Mouse (Mus musculus): ENCODE measurements around the gene Vat1l. TPM values are rescaled to one million over a fixed set of nuclear protein-coding genes. Genes with fewer than 3 reads are reported as not detected.

Vat1l gene
- total and polyA plus RNA-seq, 3 experiments = 2.6 to 22.0 (median 13.0) TPM

DNA sequence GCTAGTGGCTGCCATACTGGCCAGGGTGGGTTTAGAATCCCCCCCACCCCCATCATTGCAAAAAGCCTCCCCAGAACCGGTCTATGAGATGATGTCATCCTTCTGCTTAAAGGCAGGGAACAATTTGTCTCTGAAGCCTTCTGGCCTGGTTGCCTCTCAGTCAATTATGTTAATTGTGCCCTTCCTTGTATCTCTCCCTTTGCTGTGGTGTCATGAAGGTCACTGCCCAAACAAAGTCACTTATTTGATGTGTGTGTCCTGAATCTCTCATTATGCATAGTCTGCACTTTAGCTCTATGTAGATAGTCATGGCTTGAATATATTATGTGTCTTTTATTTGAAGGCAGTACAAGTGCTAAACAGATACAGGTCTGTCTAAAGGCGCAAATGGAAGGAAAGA is 92.8 kb downstream of the Vat1l start:
- DNase-seq = no peak

DNA sequence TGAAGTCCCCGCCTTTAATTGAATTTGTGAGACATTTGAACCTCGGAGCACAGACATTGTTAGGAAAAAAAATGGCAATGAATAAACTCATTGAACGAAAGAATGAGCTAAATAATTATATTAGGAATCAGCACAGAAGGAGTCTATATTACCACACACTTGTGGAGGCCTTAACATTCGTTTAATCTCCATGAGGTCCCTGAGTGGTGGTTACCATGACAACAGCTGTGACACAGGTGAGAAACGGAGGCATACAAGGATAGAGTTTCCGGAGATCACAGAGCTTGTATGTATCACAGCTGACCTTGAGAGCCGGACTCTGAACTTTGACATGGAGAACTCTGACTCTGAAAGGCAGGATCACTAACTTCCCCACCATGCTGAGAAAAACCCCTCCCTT is 94.7 kb downstream of the Vat1l start:
- DNase-seq = no peak

DNA sequence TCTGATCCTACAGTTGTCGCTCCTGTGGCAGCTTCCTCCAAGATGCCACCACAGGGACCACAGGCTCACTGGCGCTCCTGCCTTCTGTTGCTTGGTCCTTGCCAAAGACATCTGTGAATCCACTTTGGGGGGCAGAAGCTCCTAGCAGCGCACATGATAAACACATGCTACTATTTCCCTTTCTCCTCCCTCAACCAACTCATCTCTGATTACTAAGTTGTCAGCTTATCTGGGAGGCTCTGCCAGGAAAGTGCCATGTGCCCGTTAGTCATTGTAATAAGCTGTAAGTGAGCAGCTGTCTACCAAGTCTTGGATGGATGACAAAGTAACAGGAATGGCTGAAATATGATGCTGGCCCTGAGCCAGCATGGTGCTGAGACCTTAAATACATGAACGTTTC is 100.9 kb downstream of the Vat1l start:
- DNase-seq = no peak

GRCm38 (mm10) chr8:114314669-114315325 is 109.4 kb downstream of the Vat1l start:
- DNase-seq = no peak

- no peak for DNase-seq
Observed at GRCm38 (mm10) chr8:114318161-114318560, 112.7 kb downstream of the Vat1l start.

- no peak for DNase-seq
Observed at GRCm38 (mm10) chr8:114322096-114322495, 116.7 kb downstream of the Vat1l start.

DNA sequence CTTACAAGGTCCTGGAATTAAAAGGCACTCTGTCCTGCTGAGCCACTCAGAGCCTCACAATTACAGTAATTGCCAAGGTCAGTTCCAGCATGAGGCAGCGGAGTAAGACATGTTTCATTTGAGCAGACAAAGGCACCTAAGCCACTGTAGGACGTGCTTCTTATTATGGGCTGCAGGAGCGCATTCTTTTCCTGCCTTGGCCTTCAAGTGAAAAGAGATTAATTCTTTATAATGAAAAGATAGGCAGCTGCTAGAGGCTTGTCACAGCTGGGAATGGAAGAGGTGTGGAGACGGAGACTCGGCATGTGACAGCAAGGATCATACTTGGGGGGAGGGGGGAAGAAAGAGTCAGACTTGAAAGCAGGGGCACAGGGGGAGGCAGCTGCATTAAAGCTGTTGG is 126.5 kb downstream of the Vat1l start:
- DNase-seq = no peak

GRCm38 (mm10) chr8:114332949-114333348 is 127.5 kb downstream of the Vat1l start:
- DNase-seq = no peak

GRCm38 (mm10) chr8:114335721-114336120 is 130.3 kb downstream of the Vat1l start:
- DNase-seq = no peak

DNA sequence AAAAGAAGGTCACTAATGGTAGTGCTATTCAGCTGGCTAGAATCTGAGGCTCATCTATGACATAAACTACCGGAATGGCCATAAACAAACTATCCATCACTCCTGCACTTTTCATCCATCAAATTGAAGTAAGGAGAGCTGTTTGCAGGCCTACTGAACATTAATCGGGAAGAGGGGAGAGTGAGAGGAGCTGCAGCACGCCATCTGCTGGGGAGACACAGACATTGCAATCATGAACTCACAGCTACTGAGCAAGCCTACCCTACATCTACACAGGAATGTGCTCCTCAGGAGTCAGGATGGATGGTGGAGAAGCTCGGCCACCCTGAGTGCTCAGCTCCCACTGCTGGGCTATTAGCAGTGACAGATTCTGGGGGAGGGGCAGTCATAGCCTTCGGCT is 136.9 kb downstream of the Vat1l start:
- DNase-seq = no peak

- DNase-seq = no peak
Observed at GRCm38 (mm10) chr8:114344789-114345188, 139.4 kb downstream of the Vat1l start.

DNA sequence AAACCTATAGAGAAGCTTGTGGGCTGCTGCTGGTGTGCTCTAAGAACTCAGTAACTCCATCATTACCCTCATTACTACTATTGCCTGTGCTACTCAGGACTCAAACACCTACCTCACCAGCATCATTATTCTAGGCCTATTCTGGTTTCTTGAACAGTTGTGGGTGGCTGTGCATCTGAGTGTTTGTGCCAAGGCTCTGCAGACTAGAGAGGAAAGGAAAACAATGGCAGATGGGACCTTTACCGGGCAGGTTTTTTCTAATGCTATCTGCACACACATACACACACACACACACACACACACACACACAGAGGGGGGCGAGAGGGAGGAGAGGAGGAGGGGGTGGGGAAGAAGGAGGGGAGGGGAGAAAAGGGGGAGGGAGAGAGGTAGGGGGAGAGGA is 140.6 kb downstream of the Vat1l start:
- no peak for DNase-seq

DNA sequence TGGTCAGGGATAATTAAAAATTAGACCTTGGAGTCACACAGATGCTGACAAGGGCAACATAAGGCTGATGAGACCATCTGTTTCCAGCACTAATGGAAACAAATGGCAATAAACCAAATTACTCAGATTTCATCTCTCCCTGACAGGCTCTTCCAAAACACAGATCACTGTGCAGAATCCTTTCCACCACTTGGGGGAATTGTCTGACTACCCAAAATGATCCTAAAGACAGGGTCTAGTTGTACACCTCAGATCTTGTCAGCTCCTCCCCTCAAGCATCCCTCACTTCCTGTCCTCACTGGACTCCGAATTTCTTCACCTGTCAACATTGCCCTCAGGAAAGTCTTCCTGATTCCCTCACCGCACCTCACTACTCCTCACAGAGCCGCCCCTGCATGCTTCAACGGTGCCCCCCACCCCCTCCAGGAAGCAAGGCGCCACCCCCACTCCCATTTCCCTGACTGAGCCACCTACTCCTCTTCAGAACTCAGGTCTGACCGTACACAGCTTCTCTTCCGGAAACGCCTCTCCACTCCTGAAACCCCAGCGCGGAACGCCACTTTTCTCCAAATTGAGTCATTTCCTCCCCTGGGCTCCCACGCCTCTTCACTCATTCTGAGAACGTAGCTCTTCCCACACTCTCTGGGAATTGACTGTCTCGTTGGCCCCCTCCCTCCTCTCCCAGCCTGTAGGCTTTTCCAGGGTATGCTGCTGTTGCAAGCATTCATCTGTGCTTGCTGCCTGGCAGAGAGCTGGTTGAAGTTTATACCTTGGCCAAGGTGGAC is 146.4 kb downstream of the Vat1l start:
- DNase-seq = no peak

GRCm38 (mm10) chr8:114360506-114360905 is 155.1 kb downstream of the Vat1l start:
- DNase-seq = no peak

DNA sequence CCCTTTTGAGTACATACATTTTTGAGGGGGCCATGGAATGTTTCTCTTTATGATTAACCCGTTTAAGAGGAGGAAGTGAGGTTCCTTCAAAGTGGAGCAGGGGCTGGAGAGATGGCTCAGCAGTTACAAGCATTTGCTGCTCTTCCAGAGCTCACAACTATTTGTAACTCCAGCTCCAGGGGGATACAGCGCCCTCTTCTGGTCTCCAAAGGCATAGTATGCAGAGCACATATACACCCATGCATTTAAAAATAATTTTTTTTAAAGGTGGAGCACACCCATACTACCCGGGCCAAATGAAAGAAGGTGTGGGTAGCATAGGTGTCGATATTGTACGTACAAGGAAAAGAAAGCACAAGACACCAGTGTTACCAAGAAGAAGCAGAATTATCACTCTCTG is 157.8 kb downstream of the Vat1l start:
- no peak for DNase-seq

DNA sequence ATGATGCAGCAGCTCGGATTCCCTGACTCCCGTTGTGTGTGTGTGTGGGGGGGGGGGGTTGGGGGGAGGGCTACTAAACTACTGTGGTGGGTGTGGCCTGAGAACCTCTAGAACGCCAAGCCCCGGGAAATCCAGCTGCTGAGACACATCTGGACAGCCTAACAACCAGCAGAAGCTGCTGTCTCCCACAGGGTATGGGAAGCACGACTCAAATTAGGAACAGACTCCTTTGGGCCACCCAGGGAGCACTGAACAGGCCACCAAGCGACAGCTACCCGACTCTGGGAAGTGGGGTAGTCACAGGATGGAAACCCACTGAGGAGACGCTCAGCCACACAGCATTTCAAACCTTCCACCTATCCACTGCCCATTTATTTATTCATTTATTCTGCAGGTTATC is 158.2 kb downstream of the Vat1l start:
- DNase-seq = no peak

DNA sequence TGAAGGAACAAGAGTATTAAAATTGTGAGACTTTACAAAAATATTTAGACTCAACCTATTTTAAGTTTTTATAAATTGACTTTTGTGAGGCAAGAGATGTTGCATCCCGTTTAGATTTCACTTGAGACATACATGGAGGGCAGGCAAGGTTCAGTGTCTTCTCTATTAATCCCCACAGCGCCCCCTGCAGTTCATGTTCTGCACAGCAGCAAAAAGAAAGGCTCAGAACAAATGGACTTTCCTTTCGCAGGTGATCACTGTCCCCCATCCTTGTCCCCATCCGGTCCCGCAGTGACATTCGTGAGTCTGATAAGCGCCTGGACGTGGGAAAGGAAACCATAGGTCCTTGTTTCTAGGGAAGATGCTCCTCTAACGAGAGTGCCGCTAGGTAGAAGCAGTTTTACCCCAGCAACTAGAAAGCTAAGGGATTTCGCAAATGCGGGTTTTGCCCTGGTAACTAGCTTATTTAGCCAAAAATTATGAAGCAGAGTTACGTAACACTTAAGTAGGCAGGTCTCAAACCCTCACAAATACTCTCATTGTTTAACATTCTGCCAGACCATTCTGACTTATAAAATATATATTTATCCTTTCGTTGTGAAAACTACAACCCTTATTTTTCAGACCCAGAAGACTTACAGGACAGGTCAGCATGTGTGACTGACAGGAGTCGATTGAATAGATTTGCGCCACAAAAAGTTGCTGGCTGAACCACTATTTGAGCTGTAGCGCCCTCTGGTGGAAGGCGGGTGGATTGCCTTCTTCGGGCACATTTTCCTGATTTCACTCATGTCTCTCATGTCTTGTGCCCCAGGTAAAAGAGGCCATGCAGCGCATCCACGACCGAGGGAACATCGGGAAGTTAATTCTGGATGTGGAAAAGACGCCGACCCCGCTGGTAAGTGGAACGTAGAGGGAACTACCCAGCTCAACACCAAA is 163.9 kb downstream of the Vat1l start:
- peak; percentile 74 for DNase-seq

GRCm38 (mm10) chr8:114374390-114374789 is 169.0 kb downstream of the Vat1l start:
- DNase-seq = no peak

DNA sequence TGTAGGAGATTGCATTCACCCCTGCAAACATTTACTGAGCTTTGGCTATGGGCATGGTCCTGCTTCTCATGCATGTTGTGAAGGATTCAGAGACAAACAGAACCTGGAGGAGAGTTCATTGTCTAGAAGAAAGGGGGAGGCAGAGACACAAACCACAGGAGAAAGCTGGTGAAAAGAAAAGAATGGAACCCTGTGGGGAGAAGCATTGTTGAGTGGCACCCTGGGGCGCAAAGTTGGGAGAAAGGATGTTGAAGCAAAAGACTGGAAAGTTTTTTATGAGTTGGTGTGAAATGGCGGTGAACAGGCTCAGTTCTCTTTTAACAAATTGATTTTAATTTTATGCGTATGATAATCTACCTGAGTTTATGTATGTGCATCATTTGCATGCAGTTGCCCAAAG is 178.8 kb downstream of the Vat1l start:
- DNase-seq = no peak

DNA sequence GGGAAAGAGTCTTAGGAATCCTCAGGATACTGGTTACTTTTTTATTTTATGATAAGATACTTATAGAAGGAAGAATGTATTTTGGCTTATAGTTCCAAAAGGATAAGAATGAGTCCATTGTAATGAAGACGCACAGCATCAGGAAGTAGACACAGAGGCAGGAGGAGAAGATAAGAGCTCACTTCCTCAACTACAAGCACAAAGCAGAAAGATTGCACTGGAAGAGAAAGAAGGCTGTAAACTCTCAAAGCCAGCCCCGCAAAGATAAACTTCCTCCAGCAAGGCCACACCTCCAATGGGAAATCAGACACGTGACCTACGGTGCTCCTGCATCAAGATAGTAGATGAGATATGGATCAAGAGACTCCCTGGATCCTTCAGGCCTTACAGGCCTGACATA is 182.1 kb downstream of the Vat1l start:
- DNase-seq = no peak

DNA sequence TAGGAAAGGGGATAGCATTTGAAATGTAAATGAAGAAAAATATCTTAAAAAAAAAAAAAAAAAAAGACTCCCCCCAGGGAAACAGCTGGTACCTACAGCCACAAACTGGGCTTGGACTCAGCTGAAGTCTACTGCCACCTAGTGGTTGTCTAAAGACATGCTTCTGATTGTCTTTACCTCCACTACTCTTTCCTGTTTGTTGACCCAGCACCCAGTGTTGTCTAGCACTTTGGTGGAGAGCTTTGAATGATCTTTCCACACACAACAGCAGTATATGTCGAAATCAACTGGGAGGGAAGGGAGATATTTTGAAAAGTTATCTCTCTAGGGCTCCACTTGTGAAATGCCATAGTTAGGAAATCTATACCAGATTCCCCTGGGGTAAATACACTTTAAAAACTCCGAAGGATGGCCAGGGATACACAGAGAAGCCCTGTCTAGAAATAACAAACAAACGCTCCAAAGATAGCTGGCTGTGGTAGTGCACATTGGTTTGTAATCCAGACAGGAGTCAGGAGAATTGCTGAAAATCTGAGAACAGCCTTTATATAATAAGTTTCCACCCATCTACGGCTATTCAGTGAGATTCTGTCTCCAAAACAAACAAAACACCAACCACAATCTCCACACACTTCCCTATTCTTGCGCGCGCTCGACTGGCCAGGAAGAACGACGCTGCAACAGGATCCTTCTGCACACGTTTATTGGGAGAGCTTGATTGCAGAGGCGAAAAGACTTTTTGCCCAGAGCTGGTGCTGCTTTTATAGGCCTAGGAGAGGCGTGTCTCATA is 185.2 kb downstream of the Vat1l start:
- peak; percentile 12 for DNase-seq

DNA sequence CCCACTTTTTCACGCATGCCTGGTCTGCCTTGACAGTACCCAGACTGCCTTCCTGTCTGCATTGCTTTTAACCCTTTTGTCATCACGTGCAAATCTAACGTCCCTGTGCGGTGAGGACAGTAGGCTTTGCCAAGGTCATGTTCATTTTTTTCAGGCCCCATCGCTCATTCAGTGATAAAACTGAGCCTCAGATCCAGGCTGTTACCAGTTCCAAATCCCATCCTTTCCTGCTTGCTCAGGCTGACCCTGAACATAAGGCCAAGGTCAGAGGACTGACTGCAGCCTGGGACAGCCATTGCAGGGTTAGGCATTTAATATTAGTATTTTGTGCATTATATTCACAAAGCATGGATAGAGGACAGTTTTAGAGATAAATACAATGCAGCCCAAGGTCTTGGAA is 192.9 kb downstream of the Vat1l start:
- peak; percentile 62 for DNase-seq
